Mouse (Mus musculus): ENCODE results near the gene Clcn3. TPM values are rescaled to one million over a fixed set of nuclear protein-coding genes. Genes with fewer than 3 reads are reported as not detected.

Gene Clcn3
- total and polyA plus RNA-seq, 3 experiments: 21.9 to 37.3 (median 29.2) TPM

DNA sequence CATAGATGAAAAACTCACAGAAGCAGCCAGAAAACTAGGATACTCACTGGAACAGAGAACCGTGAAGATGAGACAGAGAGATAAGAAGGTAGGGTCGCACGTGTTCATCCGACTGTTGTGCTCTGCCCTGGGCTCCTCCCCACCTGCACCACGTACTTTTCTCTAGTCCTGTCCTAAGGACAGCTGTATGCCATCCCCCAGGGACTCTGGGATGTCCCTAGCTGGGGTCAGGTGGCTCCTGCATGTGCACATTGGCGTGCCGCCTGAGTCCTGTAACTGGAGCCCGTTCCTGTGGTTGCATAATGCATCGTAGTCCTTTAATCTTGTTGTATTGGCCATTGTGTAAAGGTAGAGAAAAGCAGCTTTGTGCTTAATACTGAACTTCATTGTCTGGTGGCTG is 83.0 kb downstream of the Clcn3 start (continued):
- no peak for TF ChIP-seq POLR2A (IDR thresholded peaks at IDR 0.05; ENCODE audit: low read depth, low read length)
- TF ChIP-seq SIN3A (IDR thresholded peaks at IDR 0.05; ENCODE audit: low read length): no peak
- TF ChIP-seq TBP (conservative IDR thresholded peaks at IDR 0.05; ENCODE audit: low read depth, low read length): no peak
- no peak for TF ChIP-seq MYC (IDR thresholded peaks at IDR 0.05; ENCODE audit: low read depth, low read length)
- TF ChIP-seq MAFK (IDR thresholded peaks at IDR 0.05; ENCODE audit: insufficient replicate concordance, low read length): no peak
- no peak for TF ChIP-seq SMC3 (IDR thresholded peaks at IDR 0.05; ENCODE audit: low read depth, low read length)
- TF ChIP-seq ELF1 (IDR thresholded peaks at IDR 0.05; ENCODE audit: low read depth, low read length): no peak
- TF ChIP-seq ETS1 (conservative IDR thresholded peaks at IDR 0.05; ENCODE audit: low read depth, low read length): peak; percentile 93
- no peak for TF ChIP-seq IRF4 (IDR thresholded peaks at IDR 0.05; ENCODE audit: low read depth, low read length)
- peak; percentile 98 for TF ChIP-seq BHLHE40 (IDR thresholded peaks at IDR 0.05; ENCODE audit: low read depth, low read length)

GRCm38 (mm10) chr8:60895878-60896277 is 87.2 kb downstream of the Clcn3 start:
- Histone ChIP-seq H3K4me1 (ENCODE audit: control insufficient read depth in 1 of 2, insufficient read depth in 2 of 2) (peaks cover 29 to 65% of the 10 kb centered on the region in 2 experiments), H3K79me2 (replicated peaks; ENCODE audit: control insufficient read depth, extremely low read depth, insufficient read depth, poor library complexity, severe bottlenecking) (peaks cover 62% of the 10 kb centered on the region), H3K4me2 (ENCODE audit: insufficient read depth, low read depth, poor library complexity, severe bottlenecking) (no peak overlapping the region), H3K36me3 (replicated peaks in 1 of 2; ENCODE audit: control insufficient read depth in 1 of 2, insufficient read depth in 1 of 2, low read length in 1 of 2) (peaks cover 45 to 83% of the 10 kb centered on the region in 2 experiments), H3K27me3 (replicated peaks) (no peaks in the 10 kb centered on the region), H3K27ac (ENCODE audit: insufficient read depth, low read depth) (no peak overlapping the region), H3K4me3 (replicated peaks in 1 of 3; ENCODE audit: low read depth in 2 of 3, low read length in 2 of 3, poor library complexity in 1 of 3) (no peak overlapping the region), H3K9me3 (replicated peaks; ENCODE audit: low read length) (no peaks in the 10 kb centered on the region), H3K9ac (ENCODE audit: insufficient read depth, low read depth) (no peak overlapping the region)
- no peak for TF ChIP-seq JUND (conservative IDR thresholded peaks at IDR 0.05; ENCODE audit: low read depth, low read length)
- no peak for TF ChIP-seq ELF1 (IDR thresholded peaks at IDR 0.05; ENCODE audit: low read depth, low read length)
- TF ChIP-seq MAX (IDR thresholded peaks at IDR 0.05; ENCODE audit: low read length): no peak
- TF ChIP-seq ZNF384 (IDR thresholded peaks at IDR 0.05; ENCODE audit: low read depth, low read length): no peak
- no peak for TF ChIP-seq CHD2 (IDR thresholded peaks at IDR 0.05; ENCODE audit: low read length)
- no peak for TF ChIP-seq ZKSCAN1 (IDR thresholded peaks at IDR 0.05; ENCODE audit: borderline replicate concordance, low read depth, low read length)
- TF ChIP-seq MXI1 (IDR thresholded peaks at IDR 0.05; ENCODE audit: low read depth, low read length): no peak
- no peak for TF ChIP-seq UBTF (IDR thresholded peaks at IDR 0.05; ENCODE audit: low read depth, low read length)
- no peak for TF ChIP-seq NELFE (IDR thresholded peaks at IDR 0.05; ENCODE audit: low read depth, low read length)
- no peak for TF ChIP-seq TCF12 (IDR thresholded peaks at IDR 0.05; ENCODE audit: low read depth, low read length)
- no peak for TF ChIP-seq JUN (IDR thresholded peaks at IDR 0.05; ENCODE audit: insufficient read depth, low read depth, low read length)
- no peak for TF ChIP-seq POLR2A (IDR thresholded peaks at IDR 0.05; ENCODE audit: low read depth, low read length)
- no peak for TF ChIP-seq USF2 (conservative IDR thresholded peaks at IDR 0.05; ENCODE audit: low read depth, low read length)
- TF ChIP-seq E2F4 (IDR thresholded peaks at IDR 0.05; ENCODE audit: insufficient replicate concordance, low read depth, low read length): no peak
- in situ Hi-C loops (cut with MboI; ENCODE audit: low pct_ligation_motif_present, low pct_unique_long_range_greater_than_20kb, low sequenced_read_pairs) (no loop called here), dilution Hi-C loops (cut with MboI; ENCODE audit: extremely low pct_ligation_motif_present, extremely low pct_unique_long_range_greater_than_20kb, low sequenced_read_pairs) (no loop called here)
- no peak for DNase-seq (ENCODE audit: extremely low read depth)

Measured in CH12.LX (cell line).